Mouse (Mus musculus): ENCODE results near the gene Tmem243. TPM values are rescaled to one million over a fixed set of nuclear protein-coding genes. Genes with fewer than 3 reads are reported as not detected.
"Not testable (repeated sequence)": the region's sequence is repeated elsewhere in the genome, so short reads cannot be mapped to it uniquely, and the experiment has no call there.

Gene Tmem243
- polyA plus RNA-seq, 1 experiment from 2014 or later, result 13.1 TPM

DNA sequence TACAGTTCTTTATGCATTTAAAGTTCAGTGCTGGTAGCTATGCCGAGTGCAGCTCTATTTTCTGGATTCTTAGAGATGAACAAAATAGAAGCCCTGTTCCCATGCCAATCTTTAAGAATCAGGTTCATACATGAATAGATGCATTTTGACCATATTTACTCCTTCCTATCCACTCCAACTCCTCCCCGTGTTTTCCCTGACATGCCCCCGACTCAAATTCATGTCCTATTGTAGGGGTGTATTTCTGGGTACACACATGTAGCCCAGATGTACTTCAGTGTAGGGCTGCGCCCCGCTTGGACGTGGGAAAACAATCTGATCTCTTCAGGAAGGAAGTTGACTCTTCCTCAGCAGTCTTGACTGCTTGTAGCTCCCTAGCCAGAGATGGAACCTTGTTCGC, 61.6 kb downstream of the Tmem243 start:
- H3K27me3 ChIP-seq (ENCODE audit: control insufficient read depth, insufficient read depth, low read length), result no peaks in the 10 kb centered on the region
- H3K27ac ChIP-seq (replicated peaks in 1 of 2; ENCODE audit: control insufficient read depth in 1 of 2, insufficient read depth in 1 of 2, low read depth in 2 of 2, low read length in 2 of 2), result peak overlapping the region; percentile 91 to 100
- H3K4me2 ChIP-seq (ENCODE audit: low read length), result peak overlapping the region; percentile 82
- peak overlapping the region; percentile 87 to 93 for H3K4me3 ChIP-seq (ENCODE audit: control insufficient read depth in 1 of 2, insufficient read depth in 1 of 2, low read depth in 1 of 2, low read length in 2 of 2)
- WGBS, result 8% methylated on average over 7 of the region's 7 CpGs
- H3K9ac ChIP-seq (ENCODE audit: low read length), result peak overlapping the region; percentile 81
- no peak for ATAC-seq (ENCODE audit: insufficient number of reproducible peaks, insufficient read depth, low FRiP score, low read depth)
- H3K4me1 ChIP-seq (ENCODE audit: control insufficient read depth in 2 of 2, insufficient read depth in 2 of 2, low read length in 2 of 2), result peaks cover 2 to 9% of the 10 kb centered on the region in 2 experiments
- H3K36me3 ChIP-seq (ENCODE audit: control insufficient read depth, insufficient read depth, low read length), result no peaks in the 10 kb centered on the region
- no peaks in the 10 kb centered on the region for H3K9me3 ChIP-seq (ENCODE audit: control insufficient read depth, low read length)

DNA sequence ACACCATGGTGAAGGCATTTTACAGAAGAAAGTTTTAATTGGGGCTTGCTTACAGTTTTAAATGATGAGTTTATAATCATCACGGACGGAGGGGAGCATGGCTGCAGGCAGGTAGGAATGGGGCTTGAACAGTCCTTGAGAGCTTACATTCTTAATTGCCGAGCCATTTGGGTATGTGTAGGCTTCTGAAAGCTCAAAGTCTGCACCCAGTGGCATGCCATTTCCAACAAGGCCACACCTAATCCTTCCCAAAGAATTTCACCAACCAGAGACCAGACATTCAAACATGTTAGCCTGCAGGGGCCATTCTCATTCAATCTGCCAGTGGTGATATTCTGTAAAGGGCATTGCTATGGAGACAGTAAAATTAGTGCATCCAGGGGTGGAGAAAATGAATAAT, 62.9 kb downstream of the Tmem243 start:
- H3K4me1 ChIP-seq (ENCODE audit: control insufficient read depth in 2 of 2, insufficient read depth in 2 of 2, low read length in 2 of 2), result peaks cover 2 to 4% of the 10 kb centered on the region in 2 experiments
- no peak overlapping the region for H3K4me3 ChIP-seq (ENCODE audit: control insufficient read depth in 1 of 2, insufficient read depth in 1 of 2, low read depth in 1 of 2, low read length in 2 of 2)
- no peak for ATAC-seq (ENCODE audit: insufficient number of reproducible peaks, insufficient read depth, low FRiP score, low read depth)
- WGBS, result 85% methylated on average over 3 of the region's 3 CpGs
- H3K9me3 ChIP-seq (ENCODE audit: control insufficient read depth, low read length), result no peaks in the 10 kb centered on the region
- H3K27ac ChIP-seq (replicated peaks in 1 of 2; ENCODE audit: control insufficient read depth in 1 of 2, insufficient read depth in 1 of 2, low read depth in 2 of 2, low read length in 2 of 2), result no peak overlapping the region
- H3K27me3 ChIP-seq (ENCODE audit: control insufficient read depth, insufficient read depth, low read length), result no peaks in the 10 kb centered on the region
- H3K4me2 ChIP-seq (ENCODE audit: low read length), result no peak overlapping the region
- no peak overlapping the region for H3K9ac ChIP-seq (ENCODE audit: low read length)
- H3K36me3 ChIP-seq (ENCODE audit: control insufficient read depth, insufficient read depth, low read length), result no peaks in the 10 kb centered on the region

DNA sequence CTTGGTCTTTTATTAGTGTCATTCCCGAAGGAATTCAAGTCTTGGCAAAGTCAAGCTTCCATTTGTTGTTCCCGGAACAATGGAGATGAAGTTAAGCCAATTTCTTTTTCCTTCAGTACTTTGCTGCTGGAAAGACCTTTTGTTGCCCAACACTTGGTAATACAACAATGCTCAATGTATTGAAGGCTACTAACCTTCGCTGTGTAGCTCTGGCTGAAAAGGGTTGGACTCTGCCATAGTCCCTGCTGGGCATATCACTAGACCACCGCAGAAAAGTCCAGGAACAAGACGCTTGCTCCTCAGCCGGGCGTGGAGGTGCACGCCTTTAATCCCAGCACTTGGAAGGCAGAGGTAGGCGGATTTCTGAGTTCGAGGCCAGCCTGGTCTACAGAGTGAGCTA, 64.7 kb downstream of the Tmem243 start:
- H3K4me3 ChIP-seq (ENCODE audit: control insufficient read depth in 1 of 2, insufficient read depth in 1 of 2, low read depth in 1 of 2, low read length in 2 of 2); H3K4me1 ChIP-seq (ENCODE audit: control insufficient read depth in 2 of 2, insufficient read depth in 2 of 2, low read length in 2 of 2); H3K36me3 ChIP-seq (ENCODE audit: control insufficient read depth, insufficient read depth, low read length); H3K9ac ChIP-seq (ENCODE audit: low read length); H3K27ac ChIP-seq (replicated peaks in 1 of 2; ENCODE audit: control insufficient read depth in 1 of 2, insufficient read depth in 1 of 2, low read depth in 2 of 2, low read length in 2 of 2); H3K4me2 ChIP-seq (ENCODE audit: low read length); H3K9me3 ChIP-seq (ENCODE audit: control insufficient read depth, low read length); H3K27me3 ChIP-seq (ENCODE audit: control insufficient read depth, insufficient read depth, low read length); ATAC-seq (ENCODE audit: insufficient number of reproducible peaks, insufficient read depth, low FRiP score, low read depth): not testable (repeated sequence)
- 88% methylated on average over 10 of the region's 10 CpGs for WGBS

DNA sequence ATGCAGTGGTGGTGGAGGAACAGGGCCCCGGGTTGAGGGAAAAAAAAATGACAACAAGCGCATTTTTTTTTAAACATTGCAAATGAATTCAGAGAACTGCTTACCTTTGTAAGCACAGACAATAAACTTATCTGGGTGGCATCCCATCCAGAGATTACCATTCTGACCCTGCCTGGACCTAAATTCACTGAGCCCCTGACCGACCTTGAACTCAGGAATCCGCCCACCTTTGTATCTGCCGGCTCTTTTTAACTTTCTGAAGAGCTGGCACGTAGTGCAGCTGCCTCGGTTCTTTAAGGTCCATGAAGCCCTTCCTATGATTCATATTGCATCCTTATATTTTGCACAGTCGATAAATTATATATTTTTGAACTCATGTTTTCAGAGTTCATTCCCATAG, 65.9 kb downstream of the Tmem243 start:
- peaks cover 0 to 2% of the 10 kb centered on the region in 2 experiments; a peak in 2 of 4 replicates for H3K4me1 ChIP-seq (ENCODE audit: control insufficient read depth in 2 of 2, insufficient read depth in 2 of 2, low read length in 2 of 2)
- no peaks in the 10 kb centered on the region for H3K36me3 ChIP-seq (ENCODE audit: control insufficient read depth, insufficient read depth, low read length)
- WGBS, result 69% methylated on average over 8 of the region's 8 CpGs
- no peak overlapping the region for H3K27ac ChIP-seq (replicated peaks in 1 of 2; ENCODE audit: control insufficient read depth in 1 of 2, insufficient read depth in 1 of 2, low read depth in 2 of 2, low read length in 2 of 2)
- no peaks in the 10 kb centered on the region for H3K9me3 ChIP-seq (ENCODE audit: control insufficient read depth, low read length)
- H3K9ac ChIP-seq (ENCODE audit: low read length), result no peak overlapping the region
- H3K4me3 ChIP-seq (ENCODE audit: control insufficient read depth in 1 of 2, insufficient read depth in 1 of 2, low read depth in 1 of 2, low read length in 2 of 2), result no peak overlapping the region
- H3K27me3 ChIP-seq (ENCODE audit: control insufficient read depth, insufficient read depth, low read length), result no peaks in the 10 kb centered on the region
- ATAC-seq (ENCODE audit: insufficient number of reproducible peaks, insufficient read depth, low FRiP score, low read depth), result no peak
- no peak overlapping the region for H3K4me2 ChIP-seq (ENCODE audit: low read length)

DNA sequence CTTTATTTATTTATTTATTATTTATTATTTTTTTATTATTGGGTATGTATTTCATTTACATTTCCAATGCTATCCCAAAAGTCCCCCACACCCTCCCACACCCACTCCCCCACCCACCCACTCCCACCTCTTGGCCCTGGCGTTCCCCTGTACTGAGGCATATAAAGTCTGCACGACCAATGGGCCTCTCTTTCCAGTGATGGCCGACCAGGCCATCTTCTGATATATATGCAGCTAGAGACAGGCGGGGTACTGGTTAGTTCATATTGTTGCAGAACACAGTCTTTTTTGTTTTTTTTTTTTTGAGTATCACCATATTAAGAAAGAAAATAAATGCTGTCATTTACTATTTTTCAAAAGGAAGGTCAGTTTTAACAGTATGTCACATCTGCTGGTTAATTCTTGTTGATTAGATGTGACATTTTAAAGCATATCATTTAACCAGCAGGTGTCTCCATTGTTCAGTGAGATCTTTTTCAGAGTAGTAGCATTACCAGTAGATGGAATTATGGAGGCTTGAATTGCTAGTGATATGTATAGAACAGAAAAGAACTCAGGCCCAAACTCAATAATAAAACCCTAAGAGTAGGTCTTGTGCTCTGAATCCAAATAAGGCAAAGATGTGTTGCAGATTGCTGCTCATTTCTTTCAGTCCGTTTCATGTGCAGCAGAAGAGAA, 69.0 kb downstream of the Tmem243 start:
- not testable (repeated sequence) for H3K27ac ChIP-seq (replicated peaks in 1 of 2; ENCODE audit: control insufficient read depth in 1 of 2, insufficient read depth in 1 of 2, low read depth in 2 of 2, low read length in 2 of 2); H3K9ac ChIP-seq (ENCODE audit: low read length); H3K4me2 ChIP-seq (ENCODE audit: low read length); H3K27me3 ChIP-seq (ENCODE audit: control insufficient read depth, insufficient read depth, low read length); H3K36me3 ChIP-seq (ENCODE audit: control insufficient read depth, insufficient read depth, low read length); H3K4me3 ChIP-seq (ENCODE audit: control insufficient read depth in 1 of 2, insufficient read depth in 1 of 2, low read depth in 1 of 2, low read length in 2 of 2); H3K9me3 ChIP-seq (ENCODE audit: control insufficient read depth, low read length); H3K4me1 ChIP-seq (ENCODE audit: control insufficient read depth in 2 of 2, insufficient read depth in 2 of 2, low read length in 2 of 2); ATAC-seq (ENCODE audit: insufficient number of reproducible peaks, insufficient read depth, low FRiP score, low read depth)
- WGBS, result 82% methylated on average over 5 of the region's 5 CpGs

DNA sequence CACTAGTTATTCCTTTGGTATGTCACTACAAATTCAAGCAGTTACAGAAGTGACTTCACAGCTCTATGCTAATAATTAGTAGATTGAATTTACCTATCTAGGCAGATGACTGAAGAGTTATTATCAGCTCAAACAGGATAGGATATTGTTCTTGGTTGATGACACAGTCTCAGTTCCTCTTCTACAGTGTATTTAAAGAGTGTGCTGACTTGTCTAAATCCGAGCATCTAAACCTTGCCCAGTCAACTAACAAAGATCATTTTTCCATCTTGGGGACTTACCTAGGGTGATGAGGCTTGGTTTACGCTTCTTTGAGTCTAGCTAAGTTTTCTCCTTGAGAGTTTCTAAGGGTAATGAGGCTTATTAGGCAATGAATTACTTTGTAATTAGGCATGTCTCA, 72.8 kb downstream of the Tmem243 start:
- no peak overlapping the region for H3K4me2 ChIP-seq (ENCODE audit: low read length)
- 77% methylated on average over 2 of the region's 2 CpGs for WGBS

DNA sequence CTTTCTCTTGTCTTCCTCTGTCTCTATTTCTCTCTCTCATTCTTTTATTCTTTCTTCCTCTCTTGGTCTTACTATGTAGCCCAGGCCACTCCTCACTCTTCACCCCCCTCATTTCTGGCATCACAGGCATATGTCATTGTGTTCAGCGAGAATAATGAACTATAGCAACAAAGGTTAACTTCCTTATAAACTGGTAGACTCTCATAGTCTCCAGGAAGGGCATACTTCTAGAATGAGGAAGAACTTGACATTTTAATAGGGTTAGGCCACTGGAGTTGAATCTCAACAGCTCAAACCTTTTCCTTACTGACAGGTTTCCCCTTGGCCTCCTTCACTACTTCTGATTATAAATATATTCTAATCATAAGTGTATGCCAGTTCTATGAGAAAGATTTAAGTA, 86.0 kb downstream of the Tmem243 start:
- WGBS, result 53% methylated on average over 1 of the region's 1 CpGs
- Histone ChIP-seq H3K4me1 (ENCODE audit: control insufficient read depth in 2 of 2, insufficient read depth in 2 of 2, low read length in 2 of 2) (no peaks in the 10 kb centered on the region), H3K36me3 (ENCODE audit: control insufficient read depth, insufficient read depth, low read length) (no peaks in the 10 kb centered on the region), H3K27ac (replicated peaks in 1 of 2; ENCODE audit: control insufficient read depth in 1 of 2, insufficient read depth in 1 of 2, low read depth in 2 of 2, low read length in 2 of 2) (no peak overlapping the region), H3K27me3 (ENCODE audit: control insufficient read depth, insufficient read depth, low read length) (no peaks in the 10 kb centered on the region), H3K4me3 (ENCODE audit: control insufficient read depth in 1 of 2, insufficient read depth in 1 of 2, low read depth in 1 of 2, low read length in 2 of 2) (no peak overlapping the region), H3K4me2 (ENCODE audit: low read length) (no peak overlapping the region), H3K9ac (ENCODE audit: low read length) (no peak overlapping the region), H3K9me3 (ENCODE audit: control insufficient read depth, low read length) (no peaks in the 10 kb centered on the region)
- no peak for ATAC-seq (ENCODE audit: insufficient number of reproducible peaks, insufficient read depth, low FRiP score, low read depth)

More for the DNA sequence above, 72.8 kb downstream of the Tmem243 start:
- Histone ChIP-seq H3K27me3 (ENCODE audit: control insufficient read depth, insufficient read depth, low read length) (no peaks in the 10 kb centered on the region), H3K36me3 (ENCODE audit: control insufficient read depth, insufficient read depth, low read length) (no peaks in the 10 kb centered on the region), H3K4me3 (ENCODE audit: control insufficient read depth in 1 of 2, insufficient read depth in 1 of 2, low read depth in 1 of 2, low read length in 2 of 2) (no peak overlapping the region), H3K9me3 (ENCODE audit: control insufficient read depth, low read length) (no peaks in the 10 kb centered on the region), H3K4me1 (ENCODE audit: control insufficient read depth in 2 of 2, insufficient read depth in 2 of 2, low read length in 2 of 2) (no peaks in the 10 kb centered on the region), H3K27ac (replicated peaks in 1 of 2; ENCODE audit: control insufficient read depth in 1 of 2, insufficient read depth in 1 of 2, low read depth in 2 of 2, low read length in 2 of 2) (no peak overlapping the region), H3K9ac (ENCODE audit: low read length) (no peak overlapping the region)
- no peak for ATAC-seq (ENCODE audit: insufficient number of reproducible peaks, insufficient read depth, low FRiP score, low read depth)

All from heart, embryonic 14.5 days (tissue).